Mouse (Mus musculus) kidney, adult 2 months (tissue): Measurements from ENCODE around the gene Pde1a. TPM values are rescaled to one million over a fixed set of nuclear protein-coding genes. Genes with fewer than 3 reads are reported as not detected.
A peak's percentile ranks its signal among the peaks of the same experiment; 100 is the strongest.
"Not testable (repeated sequence)": the region's sequence is repeated elsewhere in the genome, so short reads cannot be mapped to it uniquely, and the experiment has no call there.

Experiments used
- DNase-seq: peaks from one replicate; pipeline ENCODE4 v3.0.0; 2021
- H3K27ac ChIP-seq: fragments of 200-500 bp; 2 replicates; pipeline ENCODE4 v1.5.1; 2012; ENCODE audit warnings: low read depth, low read length, control low read depth, inconsistent platforms; ENCODE audit not compliant: insufficient read depth
- H3K27me3 ChIP-seq: fragments of 200-500 bp; replicated peaks from 2 replicates; pipeline ENCODE4 v1.6.1; 2012; ENCODE audit warnings: mild to moderate bottlenecking, moderate library complexity, low read length, inconsistent platforms; ENCODE audit not compliant: control insufficient read depth, insufficient read depth
- H3K36me3 ChIP-seq: fragments of 200-500 bp; 2 replicates; pipeline ENCODE4 v1.6.1; 2012; ENCODE audit warnings: mild to moderate bottlenecking, moderate library complexity, low read length, inconsistent platforms; ENCODE audit not compliant: control insufficient read depth, insufficient read depth
- H3K4me1 ChIP-seq: fragments of 200-500 bp; 2 replicates; pipeline ENCODE4 v1.6.1; 2011; ENCODE audit warnings: low read length; ENCODE audit not compliant: control insufficient read depth, insufficient read depth
- H3K4me3 ChIP-seq: fragments of 200-500 bp; 2 replicates; pipeline ENCODE4 v1.5.1; 2011; ENCODE audit warnings: mild to moderate bottlenecking, low read depth, low read length, control low read depth; ENCODE audit not compliant: insufficient read depth
- CTCF ChIP-seq: fragments of 200-500 bp; conservative IDR thresholded peaks from 2 replicates; pipeline ENCODE4 v1.5.1; 2011; ENCODE audit warnings: low read depth, mild to moderate bottlenecking, control low read depth, low read length, moderate library complexity, mixed read lengths; ENCODE audit not compliant: insufficient read depth, insufficient read length
- POLR2A ChIP-seq: fragments of 200-500 bp; IDR thresholded peaks from one replicate; pipeline ENCODE4 v1.6.1; 2011; ENCODE audit warnings: low read depth, low read length, control low read depth
- WGBS: fragments of 180-500 bp; shearing (Covaris S2); methylation state at CpG from one replicate; pipeline ENCODE4 v1.1.7; 2018; 5-methylcytosine and 5-hydroxymethylcytosine counted together
- polyA plus RNA-seq: library from polyadenylated mRNA; depleted of rRNA; stranded (reverse); fragments of >200 nt; gene quantifications from 2 replicates; pipeline ENCODE4 v1.2.3, GENCODE M21; 2012

Gene Pde1a
- polyA plus RNA-seq, 1 experiment: 67.3 TPM

GRCm38 (mm10) chr2:79883631-79884350 is 245.5 kb downstream of the Pde1a start:
- DNase-seq: no peak
- WGBS: 91% methylated on average over 6 of the region's 6 CpGs

GRCm38 (mm10) chr2:79883210-79883609 is 246.0 kb downstream of the Pde1a start:
- no peaks in the 10 kb centered on the region for H3K4me1 ChIP-seq
- DNase-seq: no peak
- H3K27me3 ChIP-seq: no peaks in the 10 kb centered on the region
- WGBS: 96% methylated on average over 4 of the region's 4 CpGs
- no peaks in the 10 kb centered on the region; the same call in 1 of the 2 replicates for H3K36me3 ChIP-seq
- no peak for TF ChIP-seq POLR2A
- no peak for TF ChIP-seq CTCF
- H3K27ac ChIP-seq: no peak overlapping the region
- H3K4me3 ChIP-seq: no peak overlapping the region

More at GRCm38 (mm10) chr2:79883631-79884350, 245.5 kb downstream of the Pde1a start:
- H3K36me3 ChIP-seq: no peaks in the 10 kb centered on the region; the same call in 1 of the 2 replicates
- no peaks in the 10 kb centered on the region for H3K27me3 ChIP-seq
- H3K4me3 ChIP-seq: no peak overlapping the region
- no peak overlapping the region for H3K27ac ChIP-seq
- no peak for TF ChIP-seq CTCF
- no peak for TF ChIP-seq POLR2A
- no peaks in the 10 kb centered on the region for H3K4me1 ChIP-seq

GRCm38 (mm10) chr2:79865275-79865999 is 263.8 kb downstream of the Pde1a start:
- H3K36me3 ChIP-seq: no peaks in the 10 kb centered on the region
- TF ChIP-seq POLR2A (no peak), CTCF (peak; percentile 57)
- WGBS: 43% methylated on average over 9 of the region's 9 CpGs
- peak; percentile 53 for DNase-seq
- H3K4me3 ChIP-seq: no peak overlapping the region
- H3K27ac ChIP-seq: no peak overlapping the region
- H3K4me1 ChIP-seq: no peaks in the 10 kb centered on the region
- H3K27me3 ChIP-seq: no peaks in the 10 kb centered on the region

GRCm38 (mm10) chr2:79856874-79857273 is 272.4 kb downstream of the Pde1a start:
- H3K27me3 ChIP-seq: no peaks in the 10 kb centered on the region
- H3K36me3 ChIP-seq: no peaks in the 10 kb centered on the region
- TF ChIP-seq CTCF (no peak), POLR2A (no peak)
- no peaks in the 10 kb centered on the region for H3K4me1 ChIP-seq
- no peak for DNase-seq
- H3K27ac ChIP-seq: no peak overlapping the region
- no peak overlapping the region for H3K4me3 ChIP-seq
- WGBS: 90% methylated on average over 1 of the region's 1 CpGs

GRCm38 (mm10) chr2:79847396-79847795 is 281.9 kb downstream of the Pde1a start:
- not testable (repeated sequence) for H3K4me3 ChIP-seq, DNase-seq, H3K27ac ChIP-seq, H3K36me3 ChIP-seq, H3K4me1 ChIP-seq, H3K27me3 ChIP-seq
- 87% methylated on average over 13 of the region's 13 CpGs for WGBS

GRCm38 (mm10) chr2:79839513-79839912 is 289.7 kb downstream of the Pde1a start:
- TF ChIP-seq POLR2A (no peak), CTCF (no peak)
- Histone ChIP-seq H3K4me3 (no peak overlapping the region), H3K36me3 (no peaks in the 10 kb centered on the region), H3K27ac (no peak overlapping the region), H3K4me1 (no peaks in the 10 kb centered on the region), H3K27me3 (no peaks in the 10 kb centered on the region)
- WGBS: 56% methylated on average over 5 of the region's 5 CpGs
- no peak for DNase-seq

- no peak for DNase-seq
- Histone ChIP-seq H3K36me3 (no peaks in the 10 kb centered on the region), H3K4me3 (no peak overlapping the region), H3K27ac (no peak overlapping the region), H3K27me3 (no peaks in the 10 kb centered on the region), H3K4me1 (no peaks in the 10 kb centered on the region)
- TF ChIP-seq POLR2A (no peak), CTCF (no peak)
- WGBS: 77% methylated on average over 6 of the region's 6 CpGs
Observed at GRCm38 (mm10) chr2:79839090-79839489, 290.2 kb downstream of the Pde1a start.
